Comparison of ENCODE assay signal across 16 mouse cellular contexts in genomic region chr1:35527750-35528476, GRCm38 (mm10).
DNase-seq lines count a peak whose midpoint lies in the region; ATAC-seq and TF ChIP-seq lines count a peak whose summit lies in the region.
"Had no signal": no experiment of that assay in that cellular context is flagged by ENCODE, and none has a peak within 500 bp of the region (broad histone marks: within the 10 kb centered on the region; RNA-seq: fewer than 3 reads in every experiment).

No protein-coding gene starts in this region.

- no peaks in the 10 kb centered on the region for H3K27me3 ChIP-seq in hindbrain, embryonic 14.5 days (ENCODE audit: control insufficient read depth, insufficient read depth, low read length)
- no peaks in the 10 kb centered on the region for H3K27me3 ChIP-seq in hindbrain, embryonic 12.5 days
- H3K27me3 ChIP-seq in Patski = no peaks in the 10 kb centered on the region
- H3K27me3 ChIP-seq in hindbrain, embryonic 16.5 days (replicated peaks; ENCODE audit: control insufficient read depth, insufficient read depth, low read length) = no peaks in the 10 kb centered on the region
- H3K27me3 ChIP-seq: forebrain, embryonic 12.5 days; limb, embryonic 15.5 days; megakaryocyte, embryonic 14.5 days had no signal

- WGBS in hindbrain, embryonic 14.5 days = 67% methylated on average over 12 of the region's 12 CpGs
- WGBS in hindbrain, embryonic 12.5 days = 71% methylated on average over 12 of the region's 12 CpGs
- 58% methylated on average over 12 of the region's 12 CpGs for WGBS in hindbrain, embryonic 16.5 days

- ATAC-seq in hindbrain, embryonic 14.5 days (ENCODE audit: low FRiP score) = peak; percentile 62
- ATAC-seq in hindbrain, embryonic 12.5 days (ENCODE audit: low FRiP score) = no peak
- no peak for ATAC-seq in Patski
- ATAC-seq in hindbrain, embryonic 16.5 days = peak; percentile 67
- no peak for ATAC-seq in frontal cortex, adult (ENCODE audit: low TSS enrichment)
- no peak for ATAC-seq in megakaryocyte-erythroid progenitor cell, adult 5-6 weeks (replicated peaks; ENCODE audit: low FRiP score, low TSS enrichment, poor library complexity, severe bottlenecking)

- H3K4me3 ChIP-seq in hindbrain, embryonic 14.5 days (replicated peaks; ENCODE audit: low read length) = no peak overlapping the region
- H3K4me3 ChIP-seq in hindbrain, embryonic 12.5 days = no peak overlapping the region
- no peak overlapping the region for H3K4me3 ChIP-seq in hindbrain, embryonic 16.5 days (ENCODE audit: low read length)
- H3K4me3 ChIP-seq: forebrain, embryonic 12.5 days; limb, embryonic 15.5 days; megakaryocyte, embryonic 14.5 days had no signal

- CTCF ChIA-PET in Patski (lab: Charles Lee) = interaction anchor here (1.2 kb wide), 1 partner anchor 143 kb away, joined by 4 read pairs; no protein-coding TSS in a partner anchor

- H3K9ac ChIP-seq in hindbrain, embryonic 14.5 days = no peak overlapping the region
- H3K9ac ChIP-seq in hindbrain, embryonic 12.5 days = no peak overlapping the region
- no peak overlapping the region for H3K9ac ChIP-seq in hindbrain, embryonic 16.5 days (ENCODE audit: low read depth, low read length)
- H3K9ac ChIP-seq: forebrain, embryonic 12.5 days; limb, embryonic 15.5 days had no signal

- no peak overlapping the region for H3K27ac ChIP-seq in hindbrain, embryonic 14.5 days
- H3K27ac ChIP-seq in hindbrain, embryonic 12.5 days = no peak overlapping the region
- H3K27ac ChIP-seq in hindbrain, embryonic 16.5 days (ENCODE audit: low read depth, low read length) = no peak overlapping the region
- H3K27ac ChIP-seq: forebrain, embryonic 12.5 days; limb, embryonic 15.5 days had no signal

- no peaks in the 10 kb centered on the region for H3K9me3 ChIP-seq in hindbrain, embryonic 14.5 days (ENCODE audit: control insufficient read depth, low read length)
- H3K9me3 ChIP-seq in hindbrain, embryonic 12.5 days (replicated peaks) = no peaks in the 10 kb centered on the region
- no peaks in the 10 kb centered on the region for H3K9me3 ChIP-seq in hindbrain, embryonic 16.5 days (ENCODE audit: control insufficient read depth, low read length)
- H3K9me3 ChIP-seq: forebrain, embryonic 12.5 days; limb, embryonic 15.5 days had no signal

- in situ Hi-C loops in Patski (cut with MboI; ENCODE audit: low pct_unique_long_range_greater_than_20kb) = loop anchor here (25.0 kb wide), 1 partner anchor 734 kb away; the partner anchor contains the start of gene Neurl3

- no peak overlapping the region for H3K4me2 ChIP-seq in hindbrain, embryonic 14.5 days (replicated peaks)
- H3K4me2 ChIP-seq in hindbrain, embryonic 12.5 days (replicated peaks) = no peak overlapping the region
- no peak overlapping the region for H3K4me2 ChIP-seq in hindbrain, embryonic 16.5 days (ENCODE audit: low read length)
- H3K4me2 ChIP-seq: forebrain, embryonic 12.5 days; heart, embryonic 11.5 days; limb, embryonic 15.5 days had no signal

- no peaks in the 10 kb centered on the region for H3K36me3 ChIP-seq in hindbrain, embryonic 14.5 days (replicated peaks; ENCODE audit: control insufficient read depth, insufficient read depth)
- H3K36me3 ChIP-seq in hindbrain, embryonic 12.5 days = no peaks in the 10 kb centered on the region
- H3K36me3 ChIP-seq in hindbrain, embryonic 16.5 days (ENCODE audit: control insufficient read depth, insufficient read depth, low read length) = no peaks in the 10 kb centered on the region
- H3K36me3 ChIP-seq: forebrain, embryonic 12.5 days; limb, embryonic 15.5 days had no signal

- H3K4me1 ChIP-seq in hindbrain, embryonic 14.5 days (replicated peaks; ENCODE audit: control insufficient read depth, insufficient read depth, low read length) = no peaks in the 10 kb centered on the region
- H3K4me1 ChIP-seq in hindbrain, embryonic 12.5 days = no peaks in the 10 kb centered on the region
- no peaks in the 10 kb centered on the region; the same call in 1 of the 2 replicates for H3K4me1 ChIP-seq in hindbrain, embryonic 16.5 days (ENCODE audit: control insufficient read depth, insufficient read depth, low read depth, low read length)
- H3K4me1 ChIP-seq: forebrain, embryonic 12.5 days; limb, embryonic 15.5 days; megakaryocyte, embryonic 14.5 days had no signal

- no peak for TF ChIP-seq CTCF in Patski (IDR thresholded peaks at IDR 0.05)

- peak; percentile 28 for DNase-seq in hindbrain, embryonic 14.5 days (ENCODE audit: low spot score)
- DNase-seq in Patski (ENCODE audit: low read depth, low spot score) = peak; percentile 10
- DNase-seq in kidney, postnatal 4 days = peak; percentile 13 to 24
- no peak for DNase-seq in cerebellum, postnatal 10 days
- DNase-seq: adrenal gland, postnatal 36 days; cerebellum, adult 9-10 months; heart, postnatal 14 days; lung, postnatal 14 days had no signal

- POLR2A ChIA-PET in Patski (lab: Charles Lee) = no interaction called here

Comparison
In these comparisons a context has a peak if more than half of its experiments do, and no peak if none do; other contexts are left out.
1. ATAC-seq: peak in hindbrain, embryonic 14.5 days (single experiment) and hindbrain, embryonic 16.5 days (single experiment); none in hindbrain, embryonic 12.5 days (single experiment), Patski (single experiment), frontal cortex, adult (single experiment) and megakaryocyte-erythroid progenitor cell, adult 5-6 weeks (single experiment).
2. DNase-seq: peak in hindbrain, embryonic 14.5 days (single experiment), Patski (single experiment) and kidney, postnatal 4 days (2 of 2); none in cerebellum, postnatal 10 days (0 of 2).